Mouse (Mus musculus): ENCODE data around the gene Slc43a2. TPM values are rescaled to one million over a fixed set of nuclear protein-coding genes. Genes with fewer than 3 reads are reported as not detected.

The Slc43a2 gene
- total and polyA plus RNA-seq, 3 experiments = 4.9 to 8.4 TPM; not detected in 1

DNA sequence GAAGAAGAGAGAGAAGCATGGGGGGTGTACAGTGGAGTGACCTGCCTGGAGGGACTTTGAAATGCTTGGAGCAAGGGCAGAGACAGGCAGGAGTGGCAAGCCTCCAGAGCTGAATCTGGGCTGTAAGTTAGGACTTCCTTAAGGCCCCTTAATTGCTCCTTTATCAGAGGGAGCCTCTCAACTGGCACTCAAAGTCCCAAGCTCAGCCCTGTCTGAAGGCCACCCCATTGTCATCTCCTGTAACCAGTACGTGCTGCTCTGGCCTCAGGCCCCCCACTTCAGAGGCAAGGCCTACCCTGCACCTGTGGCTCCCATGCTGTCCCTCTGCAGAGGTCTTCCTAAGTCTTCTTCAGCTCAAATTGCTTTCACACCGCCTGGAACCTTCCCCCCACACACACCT lies 52.0 kb downstream of the Slc43a2 start:
- no peaks in the 10 kb centered on the region for H3K9me3 ChIP-seq (replicated peaks; ENCODE audit: insufficient read depth, low read length)
- H3K27me3 ChIP-seq (ENCODE audit: control insufficient read depth in 1 of 2, insufficient read depth in 2 of 2, low read length in 2 of 2) = no peaks in the 10 kb centered on the region
- no peak for TF ChIP-seq EP300 (IDR thresholded peaks at IDR 0.05; ENCODE audit: low read depth in 1 of 2, low read length in 2 of 2)
- TF ChIP-seq MYB (IDR thresholded peaks at IDR 0.05; ENCODE audit: low read depth, low read length) = no peak
- no peak for TF ChIP-seq ETS1 (IDR thresholded peaks at IDR 0.05; ENCODE audit: low read depth, low read length)
- no peak for DNase-seq (ENCODE audit: low read depth, low spot score)
- no peaks in the 10 kb centered on the region; a peak in 1 of 4 replicates for H3K36me3 ChIP-seq (ENCODE audit: control insufficient read depth in 1 of 2, insufficient read depth in 2 of 2, low read length in 2 of 2)
- peaks cover 0 to 4% of the 10 kb centered on the region in 2 experiments; a peak in 2 of 4 replicates for H3K4me1 ChIP-seq (ENCODE audit: control insufficient read depth in 1 of 2, insufficient read depth in 2 of 2, low read length in 2 of 2)
- peaks cover 6% of the 10 kb centered on the region for H3K79me2 ChIP-seq (ENCODE audit: control insufficient read depth, insufficient read depth, low read length, poor library complexity)
- H3K27ac ChIP-seq (ENCODE audit: control insufficient read depth, low read depth, low read length) = no peak overlapping the region
- H3K9ac ChIP-seq (ENCODE audit: control insufficient read depth, low read depth, low read length, poor library complexity, severe bottlenecking) = no peak overlapping the region
- H3K4me3 ChIP-seq (ENCODE audit: control insufficient read depth in 1 of 2, insufficient read depth in 1 of 2, low read depth in 2 of 2, low read length in 2 of 2) = no peak overlapping the region

DNA sequence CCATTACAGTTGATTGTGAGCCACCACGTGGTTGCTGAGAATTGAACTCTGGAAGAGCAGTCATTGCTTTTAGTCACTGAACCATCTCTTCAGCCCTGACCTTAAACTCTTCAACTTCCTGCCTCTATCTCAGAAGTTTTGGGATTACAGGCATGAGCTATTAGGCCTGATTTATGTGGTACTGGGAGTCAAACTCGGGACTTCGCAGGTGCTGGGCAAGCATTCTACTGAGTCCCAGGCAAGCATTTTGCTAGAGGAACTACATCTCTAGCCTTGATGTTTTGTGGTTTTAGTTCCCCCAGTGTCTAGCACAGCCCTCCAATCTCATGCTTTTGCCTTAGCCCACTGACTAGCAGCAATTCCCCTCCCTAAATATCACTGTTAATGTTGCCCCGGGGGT lies 53.6 kb downstream of the Slc43a2 start:
- DNase-seq (ENCODE audit: low read depth, low spot score) = no peak
- no peak overlapping the region for H3K27ac ChIP-seq (ENCODE audit: control insufficient read depth, low read depth, low read length)
- peaks cover 0 to 12% of the 10 kb centered on the region in 2 experiments; a peak in 3 of 4 replicates for H3K4me1 ChIP-seq (ENCODE audit: control insufficient read depth in 1 of 2, insufficient read depth in 2 of 2, low read length in 2 of 2)
- TF ChIP-seq GATA1 (IDR thresholded peaks at IDR 0.05; ENCODE audit: low read depth, low read length) (no peak), JUND (IDR thresholded peaks at IDR 0.05; ENCODE audit: low read depth, low read length) (no peak), NELFE (IDR thresholded peaks at IDR 0.05; ENCODE audit: low read depth, low read length) (no peak), MAZ (IDR thresholded peaks at IDR 0.05; ENCODE audit: low read depth, low read length) (no peak), POLR2AphosphoS5 (IDR thresholded peaks at IDR 0.05; ENCODE audit: borderline replicate concordance, low read depth, low read length) (no peak), RAD21 (IDR thresholded peaks at IDR 0.05; ENCODE audit: low read depth, low read length) (no peak), USF2 (IDR thresholded peaks at IDR 0.05; ENCODE audit: borderline replicate concordance in 1 of 2, insufficient read depth in 1 of 2, low read depth in 1 of 2, low read length in 2 of 2) (no peak), MEF2A (IDR thresholded peaks at IDR 0.05; ENCODE audit: extremely low read depth, insufficient replicate concordance, low read depth, low read length, poor library complexity, severe bottlenecking) (no peak), HCFC1 (IDR thresholded peaks at IDR 0.05; ENCODE audit: low read depth, low read length) (no peak), TCF12 (IDR thresholded peaks at IDR 0.05; ENCODE audit: low read depth, low read length) (no peak)
- peaks cover 21% of the 10 kb centered on the region for H3K79me2 ChIP-seq (ENCODE audit: control insufficient read depth, insufficient read depth, low read length, poor library complexity)
- peaks cover 0 to 4% of the 10 kb centered on the region in 2 experiments; a peak in 2 of 4 replicates for H3K36me3 ChIP-seq (ENCODE audit: control insufficient read depth in 1 of 2, insufficient read depth in 2 of 2, low read length in 2 of 2)
- no peaks in the 10 kb centered on the region for H3K9me3 ChIP-seq (replicated peaks; ENCODE audit: insufficient read depth, low read length)
- H3K9ac ChIP-seq (ENCODE audit: control insufficient read depth, low read depth, low read length, poor library complexity, severe bottlenecking) = no peak overlapping the region
- no peak overlapping the region for H3K4me3 ChIP-seq (ENCODE audit: control insufficient read depth in 1 of 2, insufficient read depth in 1 of 2, low read depth in 2 of 2, low read length in 2 of 2)
- no peaks in the 10 kb centered on the region for H3K27me3 ChIP-seq (ENCODE audit: control insufficient read depth in 1 of 2, insufficient read depth in 2 of 2, low read length in 2 of 2)

DNA sequence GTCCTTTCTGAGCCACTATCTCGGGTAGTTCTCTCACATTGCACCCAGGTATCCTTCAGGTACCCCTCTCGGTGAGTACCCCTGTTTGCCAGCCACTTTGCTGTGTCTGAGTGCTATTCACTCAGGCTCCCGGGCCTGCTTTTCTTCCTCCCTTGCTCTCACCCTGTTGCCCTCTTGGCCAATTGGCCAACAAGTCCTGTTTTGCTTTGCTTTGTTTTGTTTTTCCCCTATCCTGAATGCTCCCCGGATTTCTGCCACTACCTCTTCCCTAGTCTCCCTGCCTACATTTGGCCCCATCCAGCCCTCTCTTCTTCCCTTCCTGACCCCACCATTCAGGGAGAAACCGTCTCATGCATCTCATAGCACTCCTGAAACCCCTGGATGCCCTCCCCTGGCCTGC lies 54.5 kb downstream of the Slc43a2 start:
- peaks cover 25% of the 10 kb centered on the region for H3K79me2 ChIP-seq (ENCODE audit: control insufficient read depth, insufficient read depth, low read length, poor library complexity)
- no peak for DNase-seq (ENCODE audit: low read depth, low spot score)
- TF ChIP-seq HCFC1 (IDR thresholded peaks at IDR 0.05; ENCODE audit: low read depth, low read length) (no peak), UBTF (IDR thresholded peaks at IDR 0.05; ENCODE audit: borderline replicate concordance, insufficient read depth, low read depth, low read length) (no peak), MAZ (IDR thresholded peaks at IDR 0.05; ENCODE audit: low read depth, low read length) (no peak), POLR2AphosphoS2 (IDR thresholded peaks at IDR 0.05; ENCODE audit: low read length) (no peak), TAL1 (IDR thresholded peaks at IDR 0.05; ENCODE audit: low read length) (no peak), USF1 (IDR thresholded peaks at IDR 0.05; ENCODE audit: low read depth, low read length) (no peak), MEF2A (IDR thresholded peaks at IDR 0.05; ENCODE audit: extremely low read depth, insufficient replicate concordance, low read depth, low read length, poor library complexity, severe bottlenecking) (no peak), ZMIZ1 (IDR thresholded peaks at IDR 0.05; ENCODE audit: low read depth, low read length) (no peak)
- H3K9me3 ChIP-seq (replicated peaks; ENCODE audit: insufficient read depth, low read length) = no peaks in the 10 kb centered on the region
- H3K36me3 ChIP-seq (ENCODE audit: control insufficient read depth in 1 of 2, insufficient read depth in 2 of 2, low read length in 2 of 2) = peaks cover 0 to 4% of the 10 kb centered on the region in 2 experiments; a peak in 2 of 4 replicates
- no peaks in the 10 kb centered on the region for H3K27me3 ChIP-seq (ENCODE audit: control insufficient read depth in 1 of 2, insufficient read depth in 2 of 2, low read length in 2 of 2)
- no peak overlapping the region for H3K9ac ChIP-seq (ENCODE audit: control insufficient read depth, low read depth, low read length, poor library complexity, severe bottlenecking)
- H3K27ac ChIP-seq (ENCODE audit: control insufficient read depth, low read depth, low read length) = no peak overlapping the region
- peaks cover 0 to 12% of the 10 kb centered on the region in 2 experiments; a peak in 3 of 4 replicates for H3K4me1 ChIP-seq (ENCODE audit: control insufficient read depth in 1 of 2, insufficient read depth in 2 of 2, low read length in 2 of 2)
- H3K4me3 ChIP-seq (ENCODE audit: control insufficient read depth in 1 of 2, insufficient read depth in 1 of 2, low read depth in 2 of 2, low read length in 2 of 2) = no peak overlapping the region

Measured in MEL (cell line).